Mouse (Mus musculus) ES-E14 (cell line): ENCODE measurements around the gene Herpud1. TPM values are rescaled to one million over a fixed set of nuclear protein-coding genes. Genes with fewer than 3 reads are reported as not detected.

ENCODE experiments used
- DNase-seq: peaks from one replicate; pipeline ENCODE4 v3.0.0-alpha.2; 2013; ENCODE audit warnings: low read depth, low spot score
- H3K27ac ChIP-seq: 2 replicates; pipeline ENCODE4 v1.5.1; 2012; ENCODE audit warnings: low read depth, mild to moderate bottlenecking, low read length, moderate library complexity, mixed read lengths; ENCODE audit not compliant: poor library complexity, insufficient read depth, severe bottlenecking
- H3K36me3 ChIP-seq: 2 replicates; pipeline ENCODE4 v1.6.1; 2012; ENCODE audit warnings: mild to moderate bottlenecking, low read length, moderate library complexity, mixed read lengths; ENCODE audit not compliant: control insufficient read depth, poor library complexity, insufficient read depth, severe bottlenecking
- H3K4me1 ChIP-seq, 2 experiments: fragments of 150-350 bp in 1 of 2; sonication (generic) in 1 of 2; 2 replicates each; pipeline ENCODE4 v1.6.1; 2012; ENCODE audit warnings: low read length in 2 of 2, mild to moderate bottlenecking in 1 of 2, mixed read lengths in 1 of 2; ENCODE audit not compliant: control insufficient read depth in 2 of 2, insufficient read depth in 2 of 2, poor library complexity in 1 of 2
- H3K4me3 ChIP-seq, 2 experiments: fragments of 150-350 bp in 1 of 2; sonication (generic) in 1 of 2; 2 replicates each; pipeline ENCODE4 v1.5.1; 2012; ENCODE audit warnings: low read length in 2 of 2, low read depth in 1 of 2, mild to moderate bottlenecking in 1 of 2, mixed read lengths in 1 of 2; ENCODE audit not compliant: insufficient read depth in 1 of 2, poor library complexity in 1 of 2, severe bottlenecking in 1 of 2
- H3K9ac ChIP-seq: 2 replicates; pipeline ENCODE4 v1.6.1; 2012; ENCODE audit warnings: low read depth, mild to moderate bottlenecking, low read length, mixed read lengths; ENCODE audit not compliant: poor library complexity, insufficient read depth, severe bottlenecking
- H3K9me3 ChIP-seq: fragments of 150-350 bp; sonication (generic); 2 replicates; pipeline ENCODE4 v1.6.1; 2012; ENCODE audit warnings: low read depth, mild to moderate bottlenecking, low read length; ENCODE audit not compliant: control insufficient read depth, insufficient read depth
- CHD2 ChIP-seq: IDR thresholded peaks from 2 replicates; pipeline ENCODE4 v1.6.1; 2014; ENCODE audit warnings: mild to moderate bottlenecking, low read depth, low read length, inconsistent platforms
- HCFC1 ChIP-seq: IDR thresholded peaks from 2 replicates; pipeline ENCODE4 v1.6.1; 2012; ENCODE audit warnings: low read length, inconsistent platforms, borderline replicate concordance; ENCODE audit not compliant: insufficient read depth
- MAFK ChIP-seq: IDR thresholded peaks from 2 replicates; pipeline ENCODE4 v1.6.1; 2014; ENCODE audit warnings: mild to moderate bottlenecking, low read depth, low read length, inconsistent platforms; ENCODE audit not compliant: insufficient read depth
- ZC3H11A ChIP-seq: IDR thresholded peaks from 2 replicates; pipeline ENCODE4 v1.6.1; 2012; ENCODE audit warnings: low read depth, mild to moderate bottlenecking, inconsistent platforms, low read length, borderline replicate concordance
- ZNF384 ChIP-seq: IDR thresholded peaks from 2 replicates; pipeline ENCODE4 v1.6.1; 2012; ENCODE audit warnings: low read depth, low read length, inconsistent platforms
- in situ Hi-C, 2 experiments: fragments of 600-800 bp; cut with MboI; formaldehyde crosslinking; loops; one replicate each; pipeline ENCODE4 v1.15.1; 2025; ENCODE audit warnings: low sequenced_read_pairs in 2 of 2, inconsistent platforms in 1 of 2; ENCODE audit not compliant: unreplicated experiment in 2 of 2
- total RNA-seq: library from RNA; depleted of rRNA; stranded (reverse); fragments of 300-350 nt; gene quantifications from 2 replicates; pipeline ENCODE4 v1.2.3, GENCODE M21; 2012

The Herpud1 gene
- total RNA-seq, 1 experiment = 50.4 TPM

- peaks cover 39% of the 10 kb centered on the region for H3K36me3 ChIP-seq
- H3K27ac ChIP-seq = no peak overlapping the region
- no peak overlapping the region for H3K9ac ChIP-seq
- no peak overlapping the region for H3K4me3 ChIP-seq
- peaks cover 0 to 7% of the 10 kb centered on the region in 2 experiments; a peak in 1 of 4 replicates for H3K4me1 ChIP-seq
- no peak for TF ChIP-seq MAFK
- 0 out of 2 replicates have a peak, but pooled peaks have one; percentile 50 for TF ChIP-seq CHD2
- in situ Hi-C loops = no loop called here
- peak; percentile 70 for DNase-seq
- no peaks in the 10 kb centered on the region for H3K9me3 ChIP-seq
Observed at GRCm38 (mm10) chr8:94392147-94392546, 5.9 kb downstream of the Herpud1 start.

- no peak overlapping the region for H3K4me3 ChIP-seq
- no peak overlapping the region for H3K27ac ChIP-seq
- peaks cover 0 to 5% of the 10 kb centered on the region in 2 experiments; a peak in 1 of 4 replicates for H3K4me1 ChIP-seq
- H3K36me3 ChIP-seq = peaks cover 39% of the 10 kb centered on the region
- DNase-seq = no peak
- in situ Hi-C loops = no loop called here
- H3K9ac ChIP-seq = no peak overlapping the region
- H3K9me3 ChIP-seq = no peaks in the 10 kb centered on the region
- TF ChIP-seq HCFC1 (no peak), ZNF384 (no peak), CHD2 (no peak), MAFK (no peak), ZC3H11A (no peak)
Observed at GRCm38 (mm10) chr8:94392648-94393047, 6.4 kb downstream of the Herpud1 start.

GRCm38 (mm10) chr8:94395851-94396540, 9.8 kb downstream of the Herpud1 start:
- in situ Hi-C loops = no loop called here
- DNase-seq = no peak
- Histone ChIP-seq H3K9me3 (no peaks in the 10 kb centered on the region), H3K36me3 (peaks cover 28% of the 10 kb centered on the region), H3K4me1 (no peaks in the 10 kb centered on the region), H3K4me3 (no peak overlapping the region), H3K9ac (no peak overlapping the region), H3K27ac (no peak overlapping the region)
- TF ChIP-seq ZC3H11A = no peak
- TF ChIP-seq HCFC1 = no peak
- TF ChIP-seq CHD2 = no peak
- TF ChIP-seq ZNF384 = no peak
- no peak for TF ChIP-seq MAFK

GRCm38 (mm10) chr8:94396964-94397657, 10.9 kb downstream of the Herpud1 start:
- Histone ChIP-seq H3K27ac (no peak overlapping the region), H3K4me3 (no peak overlapping the region), H3K4me1 (no peaks in the 10 kb centered on the region), H3K9me3 (no peaks in the 10 kb centered on the region), H3K36me3 (peaks cover 19% of the 10 kb centered on the region), H3K9ac (no peak overlapping the region)
- in situ Hi-C loops = no loop called here
- DNase-seq = no peak
- no peak for TF ChIP-seq MAFK
- no peak for TF ChIP-seq CHD2
- no peak for TF ChIP-seq ZC3H11A
- TF ChIP-seq HCFC1 = no peak
- TF ChIP-seq ZNF384 = no peak
